Mouse (Mus musculus): ENCODE measurements around the gene Zdhhc6. TPM values are rescaled to one million over a fixed set of nuclear protein-coding genes. Genes with fewer than 3 reads are reported as not detected.

Gene Zdhhc6
- polyA plus RNA-seq, 1 experiment from 2014 or later, result 49.0 TPM

DNA sequence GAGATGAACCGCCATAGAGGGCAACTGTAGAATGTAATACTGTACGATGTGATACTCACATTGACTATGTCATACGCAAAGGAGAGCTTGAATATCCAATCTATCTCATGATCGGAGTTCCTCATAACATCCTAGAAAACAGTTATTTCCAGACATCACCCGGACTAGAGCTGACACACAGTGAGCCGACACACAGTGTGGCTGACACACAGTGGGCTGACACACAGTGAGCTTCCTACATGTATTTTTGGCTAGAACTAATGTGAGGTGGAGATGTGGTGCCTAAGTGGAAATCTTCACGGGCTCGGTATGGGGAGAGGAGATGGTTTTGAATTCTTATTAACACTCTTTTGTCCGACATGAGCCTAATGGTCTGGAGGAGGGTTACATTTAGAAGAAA lies 93.6 kb downstream of the Zdhhc6 start:
- H3K4me3 ChIP-seq (replicated peaks), result no peak overlapping the region
- 79% methylated on average over 9 of the region's 9 CpGs for WGBS (ENCODE audit: insufficient replicate concordance)

More for the DNA sequence above, 93.6 kb downstream of the Zdhhc6 start:
- H3K9ac ChIP-seq, result no peak overlapping the region
- H3K27ac ChIP-seq (replicated peaks), result no peak overlapping the region
- peaks cover 41% of the 10 kb centered on the region for H3K4me1 ChIP-seq (replicated peaks)
- H3K27me3 ChIP-seq, result peaks cover 11% of the 10 kb centered on the region; the same call in 1 of the 2 replicates
- no peak overlapping the region for H3K4me2 ChIP-seq
- ATAC-seq (ENCODE audit: insufficient read depth), result no peak
- no peaks in the 10 kb centered on the region for H3K9me3 ChIP-seq (replicated peaks)
- H3K36me3 ChIP-seq (replicated peaks), result no peaks in the 10 kb centered on the region

Other genes starting within 250 kb of the Zdhhc6 start
- 28.3 and 33.6 TPM in 2 replicates for gene Gpam, start 188.8 kb downstream of the Zdhhc6 start, polyA plus RNA-seq (2015; fragmentation: Nextera tagmentation; extraction: Ambion mirVana)
- 0.37 and 0.38 TPM in 2 replicates for gene Tectb, start 135.3 kb downstream of the Zdhhc6 start, polyA plus RNA-seq (2015; fragmentation: Nextera tagmentation; extraction: Ambion mirVana)
- not detected in 2 replicates for gene Gucy2g, start 74.8 kb downstream of the Zdhhc6 start, polyA plus RNA-seq (2015; fragmentation: Nextera tagmentation; extraction: Ambion mirVana)
- 154 and 157 TPM in 2 replicates for gene Acsl5, start 64.1 kb downstream of the Zdhhc6 start, polyA plus RNA-seq (2015; fragmentation: Nextera tagmentation; extraction: Ambion mirVana)
- gene Vti1a, start 263 bp upstream of the Zdhhc6 start, polyA plus RNA-seq (2015; fragmentation: Nextera tagmentation; extraction: Ambion mirVana), result 13.6 and 13.7 TPM in 2 replicates